Mouse (Mus musculus) limb, embryonic 12.5 days (tissue): Measurements from ENCODE around the gene Cd4. TPM values are rescaled to one million over a fixed set of nuclear protein-coding genes. Genes with fewer than 3 reads are reported as not detected.

Source experiments
- ATAC-seq: fragments of 200-750 bp; cut with Nextera tagmentation; 2 replicates; pipeline ENCODE4 v1.8.0; 2017; ENCODE audit warnings: low read depth, moderate TSS enrichment; ENCODE audit not compliant: insufficient number of reproducible peaks, insufficient read depth, low FRiP score, low TSS enrichment
- H3K27ac ChIP-seq: fragments of 300-500 bp; sonication (generic); 2 replicates; pipeline ENCODE4 v1.5.1; 2016; ENCODE audit warnings: mild to moderate bottlenecking, moderate library complexity
- H3K27me3 ChIP-seq: fragments of 300-500 bp; sonication (generic); 2 replicates; pipeline ENCODE4 v1.6.1; 2016; ENCODE audit warnings: mild to moderate bottlenecking, moderate library complexity
- H3K36me3 ChIP-seq: fragments of 300-500 bp; sonication (generic); 2 replicates; pipeline ENCODE4 v1.6.1; 2016; ENCODE audit warnings: mild to moderate bottlenecking, moderate library complexity
- H3K4me1 ChIP-seq: fragments of 300-500 bp; sonication (generic); replicated peaks from 2 replicates; pipeline ENCODE4 v1.6.1; 2016
- H3K4me2 ChIP-seq: fragments of 300-500 bp; sonication (generic); 2 replicates; pipeline ENCODE4 v1.6.1; 2016; ENCODE audit warnings: mild to moderate bottlenecking, moderate library complexity
- H3K4me3 ChIP-seq: fragments of 300-500 bp; sonication (generic); replicated peaks from 2 replicates; pipeline ENCODE4 v1.5.1; 2016; ENCODE audit warnings: mild to moderate bottlenecking
- H3K9ac ChIP-seq: fragments of 300-500 bp; sonication (generic); replicated peaks from 2 replicates; pipeline ENCODE4 v1.6.1; 2016; ENCODE audit warnings: mild to moderate bottlenecking, moderate library complexity
- H3K9me3 ChIP-seq: fragments of 300-500 bp; sonication (generic); 2 replicates; pipeline ENCODE4 v1.6.1; 2016; ENCODE audit warnings: mild to moderate bottlenecking, moderate library complexity
- WGBS: fragments of 180-500 bp; shearing (Covaris S2); methylation state at CpG from one replicate; pipeline ENCODE4 v1.1.7; 2016; 5-methylcytosine and 5-hydroxymethylcytosine counted together
- polyA plus RNA-seq: library from polyadenylated mRNA; unstranded; fragments of >200 nt; fragmentation: Nextera tagmentation; extraction: Ambion mirVana; gene quantifications from 2 replicates; pipeline ENCODE4 v1.2.1, GENCODE M21; 2016

Gene Cd4
- polyA plus RNA-seq, 1 experiment from 2014 or later, result 0.15 TPM

DNA sequence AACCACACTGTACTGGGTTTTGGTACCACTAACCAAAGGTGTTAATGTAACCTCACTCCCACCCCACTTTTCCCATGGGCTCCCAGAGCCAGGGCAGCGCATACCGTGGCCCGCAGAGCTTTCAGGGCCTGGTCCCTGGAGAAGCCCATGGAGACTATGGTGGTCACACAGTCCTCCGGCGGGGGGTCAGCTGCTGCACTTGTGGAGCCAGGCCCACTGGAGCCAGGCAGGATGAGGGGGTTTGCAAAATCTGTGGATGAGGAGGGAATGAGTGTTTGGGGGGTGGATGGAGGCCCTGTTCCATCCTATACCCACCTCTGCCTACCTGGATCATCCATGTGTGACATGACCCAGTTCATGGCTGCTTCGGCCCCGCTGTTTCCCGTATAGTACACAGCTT lies 70.5 kb downstream of the Cd4 start:
- Histone ChIP-seq H3K4me3 (no peak overlapping the region), H3K27me3 (no peaks in the 10 kb centered on the region), H3K4me2 (no peak overlapping the region), H3K9me3 (no peaks in the 10 kb centered on the region), H3K4me1 (peaks cover 15% of the 10 kb centered on the region), H3K36me3 (peaks cover 78% of the 10 kb centered on the region), H3K9ac (no peak overlapping the region), H3K27ac (no peak overlapping the region)
- 94% methylated on average over 8 of the region's 8 CpGs for WGBS
- ATAC-seq, result no peak

DNA sequence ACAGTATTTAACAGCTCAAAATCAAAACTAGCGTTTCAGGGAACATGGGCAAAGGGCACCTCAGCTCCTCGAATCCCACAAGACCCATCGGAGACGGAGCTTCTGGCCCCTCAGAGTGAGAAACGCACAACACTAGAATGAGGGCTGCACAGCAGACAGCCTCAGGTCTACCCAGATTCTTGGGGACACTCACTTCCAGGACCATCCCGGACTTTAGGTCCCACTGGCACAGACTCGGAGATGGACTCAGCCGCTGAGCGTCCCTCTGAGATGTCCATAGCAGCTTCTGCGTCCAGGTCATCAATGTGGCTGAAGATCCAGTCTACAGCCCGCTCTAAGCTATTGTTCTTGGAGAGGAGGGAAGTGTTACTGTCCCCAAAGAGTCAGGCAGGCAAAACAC lies 70.9 kb downstream of the Cd4 start:
- Histone ChIP-seq H3K4me2 (no peak overlapping the region), H3K36me3 (peaks cover 78% of the 10 kb centered on the region), H3K4me3 (no peak overlapping the region), H3K9ac (no peak overlapping the region), H3K9me3 (no peaks in the 10 kb centered on the region), H3K4me1 (peaks cover 20% of the 10 kb centered on the region), H3K27ac (no peak overlapping the region), H3K27me3 (no peaks in the 10 kb centered on the region)
- WGBS, result 96% methylated on average over 11 of the region's 11 CpGs
- no peak for ATAC-seq

DNA sequence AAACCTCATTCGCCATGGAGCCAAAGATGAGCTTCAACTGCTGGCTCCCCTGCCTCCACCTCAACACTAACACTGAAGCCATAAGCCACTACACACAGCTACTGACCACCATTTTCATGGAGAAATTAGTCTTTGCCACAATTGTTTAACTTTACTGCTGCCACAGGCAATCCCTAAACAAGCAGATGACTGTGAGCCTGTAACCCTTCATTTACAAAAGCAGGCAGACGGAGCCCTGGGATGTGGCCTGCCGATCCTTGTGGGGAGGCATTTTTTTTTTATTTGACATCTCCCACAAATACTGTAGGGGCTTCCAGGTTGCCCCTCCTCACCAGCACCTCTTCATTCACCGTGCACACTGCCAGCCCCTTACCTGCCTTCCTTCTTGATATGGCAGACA lies 71.4 kb downstream of the Cd4 start:
- H3K4me2 ChIP-seq, result no peak overlapping the region
- peaks cover 78% of the 10 kb centered on the region for H3K36me3 ChIP-seq
- no peak overlapping the region for H3K9ac ChIP-seq
- peaks cover 24% of the 10 kb centered on the region for H3K4me1 ChIP-seq
- no peak overlapping the region for H3K4me3 ChIP-seq
- no peak overlapping the region for H3K27ac ChIP-seq
- no peaks in the 10 kb centered on the region for H3K27me3 ChIP-seq
- no peaks in the 10 kb centered on the region for H3K9me3 ChIP-seq
- no peak for ATAC-seq
- WGBS, result 91% methylated on average over 4 of the region's 4 CpGs

DNA sequence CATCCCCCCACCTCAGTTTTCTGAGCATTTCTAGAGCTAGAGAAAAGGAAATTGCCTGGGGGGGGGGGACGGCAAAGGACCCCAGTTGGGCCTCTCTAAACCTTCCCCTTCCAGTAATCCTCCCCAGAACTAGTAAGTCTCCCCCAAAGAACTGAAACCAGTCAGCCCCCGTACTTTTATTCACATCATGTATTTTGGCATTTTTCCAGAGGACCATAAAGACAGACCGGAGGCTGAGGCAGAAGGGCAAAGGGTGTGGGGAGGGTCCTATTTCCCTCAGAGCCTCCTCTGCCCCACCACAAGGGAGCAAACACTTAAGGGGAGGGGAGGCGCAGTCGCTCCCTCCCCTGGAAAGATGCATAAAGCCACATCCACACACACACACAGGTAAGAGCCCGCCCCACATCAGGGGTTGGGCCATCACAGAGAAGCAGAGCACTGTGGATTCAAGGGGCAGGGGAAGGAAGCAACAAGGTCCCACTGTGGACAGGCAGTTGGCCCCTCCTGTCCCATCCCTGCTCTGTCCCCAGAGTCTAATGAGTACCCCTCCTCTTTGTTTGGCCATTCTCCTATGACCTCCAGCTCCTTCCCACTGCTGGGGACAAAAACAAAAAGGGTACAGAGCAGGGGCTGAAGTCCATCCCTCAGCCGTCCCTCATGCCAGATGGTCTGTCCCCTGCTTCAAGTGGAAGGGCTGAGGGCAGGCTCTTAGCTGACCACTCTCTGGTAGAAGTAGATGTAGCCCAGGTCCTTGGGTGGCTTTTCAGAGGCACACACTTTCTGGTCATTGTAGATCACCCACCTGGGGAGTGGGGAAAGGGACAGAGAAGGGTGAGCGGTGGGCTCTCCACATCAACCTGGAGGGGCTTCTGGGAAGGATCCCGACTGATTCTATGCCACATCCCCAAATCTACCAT lies 72.9 kb downstream of the Cd4 start:
- Histone ChIP-seq H3K36me3 (peaks cover 77% of the 10 kb centered on the region), H3K4me2 (peak overlapping the region; percentile 80), H3K9me3 (no peaks in the 10 kb centered on the region), H3K4me3 (no peak overlapping the region), H3K27me3 (no peaks in the 10 kb centered on the region), H3K4me1 (peaks cover 29% of the 10 kb centered on the region), H3K9ac (0 out of 2 replicates have a peak overlapping the region, but pooled peaks have one; percentile 19), H3K27ac (peak overlapping the region; percentile 96)
- ATAC-seq, result no peak
- WGBS, result 69% methylated on average over 9 of the region's 9 CpGs

Other genes starting within 250 kb of the Cd4 start
- gene Lpcat3, start 225.2 kb downstream of the Cd4 start, polyA plus RNA-seq, result 46.9 and 49.1 TPM in 2 replicates
- 199 and 219 TPM in 2 replicates for gene Emg1, start 176.0 kb downstream of the Cd4 start, polyA plus RNA-seq
- gene Phb2, start 175.9 kb downstream of the Cd4 start, polyA plus RNA-seq, result 358 and 367 TPM in 2 replicates
- gene Ptpn6, start 149.5 kb downstream of the Cd4 start, polyA plus RNA-seq, result 6.0 and 6.4 TPM in 2 replicates
- gene Grcc10, start 146.8 kb downstream of the Cd4 start, polyA plus RNA-seq, result 479 and 511 TPM in 2 replicates
- gene Gm45234, start 132.2 kb downstream of the Cd4 start, polyA plus RNA-seq, result not detected in 2 replicates
- gene Atn1, start 131.7 kb downstream of the Cd4 start, polyA plus RNA-seq, result 17.1 and 17.4 TPM in 2 replicates
- 4.8 TPM in 2 replicates for gene Eno2, start 118.5 kb downstream of the Cd4 start, polyA plus RNA-seq
- 0.38 and 0.88 TPM in 2 replicates for gene Lrrc23, start 108.5 kb downstream of the Cd4 start, polyA plus RNA-seq
- gene Spsb2, start 79.6 kb downstream of the Cd4 start, polyA plus RNA-seq, result 8.7 and 9.1 TPM in 2 replicates
- gene Tpi1, start 73.9 kb downstream of the Cd4 start, polyA plus RNA-seq, result 714 and 740 TPM in 2 replicates
- gene Usp5, start 58.7 kb downstream of the Cd4 start, polyA plus RNA-seq, result 191 and 196 TPM in 2 replicates
- 200 and 202 TPM in 2 replicates for gene Cdca3, start 58.7 kb downstream of the Cd4 start, polyA plus RNA-seq
- 0.81 and 1.0 TPM in 2 replicates for gene Gnb3, start 47.9 kb downstream of the Cd4 start, polyA plus RNA-seq
- gene P3h3, start 30.5 kb downstream of the Cd4 start, polyA plus RNA-seq, result 59.8 and 61.4 TPM in 2 replicates
- gene Gpr162, start 24.2 kb downstream of the Cd4 start, polyA plus RNA-seq, result 2.5 and 2.7 TPM in 2 replicates
- gene Lag3, start 23.5 kb upstream of the Cd4 start, polyA plus RNA-seq, result 2.2 TPM in 2 replicates
- 325 and 346 TPM in 2 replicates for gene Ptms, start 31.9 kb upstream of the Cd4 start, polyA plus RNA-seq
- 401 and 407 TPM in 2 replicates for gene Mlf2, start 43.2 kb upstream of the Cd4 start, polyA plus RNA-seq
- 114 and 124 TPM in 2 replicates for gene Cops7a, start 77.3 kb upstream of the Cd4 start, polyA plus RNA-seq
- 5.0 and 5.8 TPM in 2 replicates for gene Pianp, start 108.5 kb upstream of the Cd4 start, polyA plus RNA-seq
- gene Zfp384, start 120.9 kb upstream of the Cd4 start, polyA plus RNA-seq, result 18.5 and 24.7 TPM in 2 replicates
- gene Ing4, start 151.5 kb upstream of the Cd4 start, polyA plus RNA-seq, result 170 and 177 TPM in 2 replicates
- gene Acrbp, start 161.5 kb upstream of the Cd4 start, polyA plus RNA-seq, result 17.6 and 18.3 TPM in 2 replicates
- 0.18 and 0.20 TPM in 2 replicates for gene Lpar5, start 179.7 kb upstream of the Cd4 start, polyA plus RNA-seq
- 106 and 109 TPM in 2 replicates for gene Chd4, start 207.8 kb upstream of the Cd4 start, polyA plus RNA-seq
- 65.8 and 72.6 TPM in 2 replicates for gene Nop2, start 243.7 kb upstream of the Cd4 start, polyA plus RNA-seq